In genomic region chr5:53235551-53235950, GRCm38 (mm10) we compare ENCODE assay signal across 10 mouse cellular contexts. TPM values are rescaled to one million over a fixed set of nuclear protein-coding genes. Genes with fewer than 3 reads are reported as not detected.
DNase-seq lines count a peak whose midpoint lies in the region; ATAC-seq and TF ChIP-seq lines count a peak whose summit lies in the region.
"Had no signal": no experiment of that assay in that cellular context is flagged by ENCODE, and none has a peak within 500 bp of the region (broad histone marks: within the 10 kb centered on the region; RNA-seq: fewer than 3 reads in every experiment).

No protein-coding gene starts in this region.

- no peak overlapping the region for H3K4me3 ChIP-seq in hindbrain, embryonic 10.5 days
- H3K4me3 ChIP-seq in hindbrain, embryonic 16.5 days (ENCODE audit: low read length) = no peak overlapping the region
- H3K4me3 ChIP-seq in liver, postnatal 0 days (ENCODE audit: low read depth, low read length) = no peak overlapping the region

- DNase-seq in hindbrain, embryonic 10.5 days (ENCODE audit: low spot score) = peak; percentile 34
- peak; percentile 43 for DNase-seq in retina, embryonic 14.5 days (ENCODE audit: low spot score)
- DNase-seq in retina, postnatal 1 day = no peak
- DNase-seq in liver, postnatal 0 days = peak; percentile 44
- DNase-seq in yolk sac, embryonic 10.5 days (ENCODE audit: low spot score) = peak; percentile 69
- DNase-seq in spleen, adult 12 weeks (ENCODE audit: low spot score) = no peak
- DNase-seq: spleen, adult 18-20 months had no signal

- 0 out of 2 replicates have a peak overlapping the region, but pooled peaks have one; percentile 23 for H3K27ac ChIP-seq in hindbrain, embryonic 10.5 days
- no peak overlapping the region for H3K27ac ChIP-seq in hindbrain, embryonic 16.5 days (ENCODE audit: low read depth, low read length)
- peak overlapping the region; percentile 65 for H3K27ac ChIP-seq in liver, postnatal 0 days (ENCODE audit: low read depth)

- H3K4me2 ChIP-seq in hindbrain, embryonic 16.5 days (ENCODE audit: low read length) = no peak overlapping the region
- H3K4me2 ChIP-seq in liver, postnatal 0 days (ENCODE audit: low read depth, low read length) = no peak overlapping the region

- no peaks in the 10 kb centered on the region for H3K36me3 ChIP-seq in hindbrain, embryonic 10.5 days
- no peaks in the 10 kb centered on the region for H3K36me3 ChIP-seq in hindbrain, embryonic 16.5 days (ENCODE audit: control insufficient read depth, insufficient read depth, low read length)
- H3K36me3 ChIP-seq in liver, postnatal 0 days (replicated peaks; ENCODE audit: insufficient read depth, low read length) = no peaks in the 10 kb centered on the region

- H3K9me3 ChIP-seq in hindbrain, embryonic 10.5 days = no peaks in the 10 kb centered on the region
- no peaks in the 10 kb centered on the region for H3K9me3 ChIP-seq in hindbrain, embryonic 16.5 days (ENCODE audit: control insufficient read depth, low read length)
- H3K9me3 ChIP-seq in liver, postnatal 0 days (ENCODE audit: low read length) = no peaks in the 10 kb centered on the region

- TF ChIP-seq EP300 in liver, postnatal 0 days (IDR thresholded peaks at IDR 0.05; ENCODE audit: low read depth) = no peak

- peaks cover 17% of the 10 kb centered on the region for H3K4me1 ChIP-seq in hindbrain, embryonic 10.5 days (replicated peaks)
- H3K4me1 ChIP-seq in hindbrain, embryonic 16.5 days (ENCODE audit: control insufficient read depth, insufficient read depth, low read depth, low read length) = peaks cover 2% of the 10 kb centered on the region; the same call in 1 of the 2 replicates
- H3K4me1 ChIP-seq in liver, postnatal 0 days (ENCODE audit: insufficient read depth) = peaks cover 3% of the 10 kb centered on the region; the same call in 1 of the 2 replicates

- no peak for TF ChIP-seq CTCF in liver, postnatal 0 days (IDR thresholded peaks at IDR 0.05; ENCODE audit: low read depth)

- no peaks in the 10 kb centered on the region for H3K27me3 ChIP-seq in hindbrain, embryonic 10.5 days (ENCODE audit: insufficient read depth, poor library complexity, severe bottlenecking)
- no peaks in the 10 kb centered on the region for H3K27me3 ChIP-seq in hindbrain, embryonic 16.5 days (replicated peaks; ENCODE audit: control insufficient read depth, insufficient read depth, low read length)
- H3K27me3 ChIP-seq in liver, postnatal 0 days (ENCODE audit: insufficient read depth, low read length) = no peaks in the 10 kb centered on the region

- 14% methylated on average over 4 of the region's 4 CpGs for WGBS in hindbrain, embryonic 10.5 days
- 17% methylated on average over 4 of the region's 4 CpGs for WGBS in hindbrain, embryonic 16.5 days
- 28% methylated on average over 4 of the region's 4 CpGs for WGBS in liver, postnatal 0 days (ENCODE audit: insufficient replicate concordance)

- no peak for ATAC-seq in hindbrain, embryonic 16.5 days
- peak; percentile 81 for ATAC-seq in liver, postnatal 0 days
- ATAC-seq in activated CD4-positive, CD25-positive, alpha-beta regulatory T cell, adult 4 months = no peak
- ATAC-seq: inflammation-experienced regulatory T-cells, adult 6 months had no signal

- H3K9ac ChIP-seq in hindbrain, embryonic 16.5 days (ENCODE audit: low read depth, low read length) = no peak overlapping the region
- no peak overlapping the region for H3K9ac ChIP-seq in liver, postnatal 0 days (replicated peaks)

RNA-seq across cellular contexts. Expression of gene Sel1l3, which starts 21.8 kb away (rescaled TPM):
- 2.3 and 2.7 TPM in 2 replicates for polyA plus RNA-seq in hindbrain, embryonic 10.5 days (2016; fragmentation: Nextera tagmentation; extraction: Ambion mirVana)
- polyA plus RNA-seq in hindbrain, embryonic 16.5 days (2015; fragmentation: Nextera tagmentation; extraction: Ambion mirVana) = 5.6 and 6.2 TPM in 2 replicates
- polyA plus RNA-seq in liver, postnatal 0 days (2015; fragmentation: Nextera tagmentation; extraction: Ambion mirVana) = 0.84 and 0.93 TPM in 2 replicates
- not detected for polyA plus RNA-seq in activated CD4-positive, CD25-positive, alpha-beta regulatory T cell, adult 4 months (2017; shearing (Covaris generic))

RNA-seq across cellular contexts. Expression of gene Smim20, which starts 31.3 kb away (rescaled TPM):
- polyA plus RNA-seq in hindbrain, embryonic 10.5 days (2016; fragmentation: Nextera tagmentation; extraction: Ambion mirVana) = 67.8 and 74.2 TPM in 2 replicates
- 70.9 and 80.1 TPM in 2 replicates for polyA plus RNA-seq in hindbrain, embryonic 16.5 days (2015; fragmentation: Nextera tagmentation; extraction: Ambion mirVana)
- 65.1 and 65.9 TPM in 2 replicates for polyA plus RNA-seq in liver, postnatal 0 days (2015; fragmentation: Nextera tagmentation; extraction: Ambion mirVana)
- polyA plus RNA-seq in activated CD4-positive, CD25-positive, alpha-beta regulatory T cell, adult 4 months (2017; shearing (Covaris generic)) = 100 to 1,000 TPM; 103 to 107 TPM

Comparison
In these comparisons a context has a peak if more than half of its experiments do, and no peak if none do; other contexts are left out.
1. DNase-seq: peak in hindbrain, embryonic 10.5 days (single experiment), retina, embryonic 14.5 days (single experiment), liver, postnatal 0 days (single experiment) and yolk sac, embryonic 10.5 days (single experiment); none in retina, postnatal 1 day (single experiment) and spleen, adult 12 weeks (single experiment).